Mouse (Mus musculus) forebrain, embryonic 16.5 days (tissue): ENCODE data around the gene Cfap46. TPM values are rescaled to one million over a fixed set of nuclear protein-coding genes. Genes with fewer than 3 reads are reported as not detected.

Experiments
- polyA plus RNA-seq: library from polyadenylated mRNA; unstranded; fragments of >200 nt; fragmentation: Nextera tagmentation; extraction: Ambion mirVana; gene quantifications from 2 replicates; pipeline ENCODE4 v1.2.1, GENCODE M21; 2015

The Cfap46 gene
- polyA plus RNA-seq, 1 experiment from 2014 or later: 1.9 TPM

Other genes starting within 250 kb of the Cfap46 start
- gene Nkx6-2, start 101.0 kb downstream of the Cfap46 start, polyA plus RNA-seq: 1.1 and 1.4 TPM in 2 replicates
- 11.6 and 17.9 TPM in 2 replicates for gene Adgra1, start 150.4 kb upstream of the Cfap46 start, polyA plus RNA-seq
- 4.0 and 7.7 TPM in 2 replicates for gene Kndc1, start 210.9 kb upstream of the Cfap46 start, polyA plus RNA-seq